In the genomic region with DNA sequence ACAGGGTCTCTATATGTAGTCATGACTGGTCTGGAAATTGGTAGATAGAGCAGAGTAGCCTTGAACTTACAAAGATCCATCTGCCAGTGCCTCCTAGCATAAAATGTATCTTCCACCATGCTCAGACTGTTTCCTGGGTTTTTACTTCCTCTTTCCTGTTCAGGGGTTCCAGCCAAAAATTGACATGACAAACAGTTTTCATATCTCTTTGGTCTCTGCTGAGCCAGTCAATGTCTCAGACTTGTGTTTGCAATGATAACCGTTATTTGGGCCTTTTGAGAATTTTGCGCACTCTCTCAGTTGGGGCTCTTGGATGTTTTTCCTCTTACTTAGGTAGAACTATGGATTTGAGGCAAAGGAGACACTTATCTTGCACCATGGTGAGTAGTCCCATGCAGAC, we compare ENCODE assay signal across 27 mouse cellular contexts. TPM values are rescaled to one million over a fixed set of nuclear protein-coding genes. Genes with fewer than 3 reads are reported as not detected.
"Had no signal": no experiment of that assay in that cellular context is flagged by ENCODE, and none has a peak within 500 bp of the region (broad histone marks: within the 10 kb centered on the region; RNA-seq: fewer than 3 reads in every experiment).

No protein-coding gene starts in this region.

- H3K4me2 ChIP-seq: embryonic facial prominence, embryonic 12.5 days; embryonic facial prominence, embryonic 13.5 days; embryonic facial prominence, embryonic 15.5 days; forebrain, embryonic 12.5 days; forebrain, embryonic 13.5 days; forebrain, embryonic 15.5 days had no signal

- H3K9ac ChIP-seq: embryonic facial prominence, embryonic 12.5 days; embryonic facial prominence, embryonic 13.5 days; embryonic facial prominence, embryonic 15.5 days; forebrain, embryonic 12.5 days; forebrain, embryonic 13.5 days; forebrain, embryonic 15.5 days; forebrain, postnatal 0 days had no signal

- H3K36me3 ChIP-seq: embryonic facial prominence, embryonic 10.5 days; embryonic facial prominence, embryonic 12.5 days; embryonic facial prominence, embryonic 13.5 days; embryonic facial prominence, embryonic 15.5 days; forebrain, embryonic 10.5 days; forebrain, embryonic 12.5 days had no signal

- H3K4me3 ChIP-seq: embryonic facial prominence, embryonic 10.5 days; embryonic facial prominence, embryonic 12.5 days; embryonic facial prominence, embryonic 13.5 days; embryonic facial prominence, embryonic 15.5 days; erythroblast, embryonic 14.5 days; forebrain, embryonic 10.5 days; forebrain, embryonic 12.5 days; forebrain, embryonic 13.5 days; forebrain, embryonic 15.5 days; gastrocnemius, adult 2 months; heart, adult 2 months had no signal

- H3K27ac ChIP-seq: embryonic facial prominence, embryonic 10.5 days; embryonic facial prominence, embryonic 12.5 days; embryonic facial prominence, embryonic 13.5 days; embryonic facial prominence, embryonic 15.5 days; forebrain, embryonic 10.5 days; forebrain, embryonic 12.5 days; forebrain, embryonic 13.5 days; forebrain, embryonic 15.5 days; gastrocnemius, adult 2 months; heart, adult 2 months had no signal

- H3K4me1 ChIP-seq: embryonic facial prominence, embryonic 10.5 days; embryonic facial prominence, embryonic 12.5 days; embryonic facial prominence, embryonic 13.5 days; embryonic facial prominence, embryonic 15.5 days; forebrain, embryonic 10.5 days; forebrain, embryonic 12.5 days; forebrain, embryonic 13.5 days; forebrain, embryonic 15.5 days had no signal

- H3K27me3 ChIP-seq: embryonic facial prominence, embryonic 12.5 days; embryonic facial prominence, embryonic 13.5 days; embryonic facial prominence, embryonic 15.5 days; forebrain, embryonic 12.5 days; forebrain, embryonic 13.5 days; forebrain, embryonic 15.5 days had no signal

- DNase-seq: cerebellum, adult 9-11 months; cerebellum, postnatal 10 days; cerebellum, postnatal 14 days; cerebellum, postnatal 25 days; cerebellum, postnatal 36 days; embryo, embryonic 11 days; forebrain, postnatal 0 days; gastrocnemius, adult 2 months; gastrocnemius, postnatal 10 days; gastrocnemius, postnatal 14 days; gastrocnemius, postnatal 25 days; gastrocnemius, postnatal 36 days; heart, adult 18-20 months; heart, adult 2 months had no signal

- ATAC-seq: forebrain, embryonic 13.5 days; forebrain, embryonic 14.5 days; forebrain, embryonic 15.5 days; forebrain, embryonic 16.5 days; forebrain, postnatal 0 days had no signal

RNA-seq across cellular contexts. Expression of gene Cplx1, which starts 15.6 kb away (rescaled TPM):
- total RNA-seq: gastrocnemius, adult 2 months; gastrocnemius, adult 8-10 months; gastrocnemius, postnatal 25 days; gastrocnemius, postnatal 36 days; granulocyte monocyte progenitor cell, adult 5-6 weeks had no signal
